Mouse (Mus musculus) left cerebral cortex, postnatal 25 days (tissue): ENCODE results near the gene Gstp2. TPM values are rescaled to one million over a fixed set of nuclear protein-coding genes. Genes with fewer than 3 reads are reported as not detected.

Experiments used
- DNase-seq, 2 experiments: peaks; one replicate each; pipeline ENCODE4 v3.0.0; 2022; ENCODE audit warnings: low spot score in 2 of 2, mixed read lengths in 1 of 2
- intact Hi-C: fragments of 180-260 bp; cut with DNase I; formaldehyde crosslinking; loops from one replicate; pipeline ENCODE4 v1.15.1; 2025
- total RNA-seq, 2 experiments: library from RNA; stranded (reverse); gene quantifications; 2 replicates each; pipeline ENCODE4 v1.2.3; 2021

Gstp2 gene
- total RNA-seq, 2 experiments from 2014 or later, result 30.7 to 33.1 TPM

DNA sequence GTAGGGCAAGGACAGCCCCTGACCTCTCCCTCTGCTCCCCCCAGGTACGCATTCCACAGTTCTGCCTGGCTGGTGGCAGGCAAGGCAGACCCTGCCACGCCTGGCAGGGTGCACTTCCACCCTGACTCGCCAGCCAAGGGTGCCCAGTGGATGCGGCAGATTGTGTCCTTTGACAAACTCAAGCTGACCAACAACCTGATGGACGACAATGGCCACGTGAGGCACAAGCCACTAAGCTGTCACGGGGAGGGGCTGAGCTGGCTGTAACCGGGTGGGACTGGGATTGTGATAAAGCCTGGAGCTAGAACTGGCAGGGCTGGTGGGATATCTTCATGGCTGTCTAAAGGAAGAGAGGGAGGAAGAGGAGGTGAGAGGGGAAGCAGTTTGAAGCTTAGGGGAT, 48.6 kb downstream of the Gstp2 start:
- intact Hi-C loops, result no loop called here
- no peak for DNase-seq

GRCm38 (mm10) chr19:3996747-3997146, 49.1 kb downstream of the Gstp2 start:
- intact Hi-C loops, result no loop called here
- DNase-seq, result no peak

GRCm38 (mm10) chr19:3996106-3996505, 49.7 kb downstream of the Gstp2 start:
- intact Hi-C loops, result no loop called here

GRCm38 (mm10) chr19:3995505-3995904, 50.3 kb downstream of the Gstp2 start:
- intact Hi-C loops, result no loop called here
- no peak for DNase-seq

More at GRCm38 (mm10) chr19:3996106-3996505, 49.7 kb downstream of the Gstp2 start:
- DNase-seq, result no peak

DNA sequence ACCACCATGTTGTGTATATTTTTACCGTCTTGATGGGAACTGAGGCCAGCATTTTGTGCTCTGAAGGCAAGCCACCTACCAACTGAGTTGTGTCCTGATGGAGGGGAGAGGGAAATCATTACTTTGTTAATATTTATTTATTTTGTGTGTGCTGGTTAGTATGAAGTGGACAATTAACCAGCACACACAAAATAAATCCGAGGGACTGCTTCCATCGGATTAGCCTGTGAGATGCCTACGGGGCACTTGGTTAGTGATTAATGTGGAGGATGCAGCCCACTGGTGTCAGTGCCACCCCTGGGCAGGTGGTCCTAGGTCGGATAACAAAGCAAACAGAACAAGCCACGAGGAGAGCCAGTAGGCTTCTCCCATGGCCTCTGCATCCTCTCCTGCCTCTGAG, 50.9 kb downstream of the Gstp2 start:
- DNase-seq, result no peak
- intact Hi-C loops, result no loop called here

- DNase-seq, result no peak
- intact Hi-C loops, result no loop called here
These were observed 53.4 kb downstream of the Gstp2 start, which contains the start of gene Tbx10 for GRCm38 (mm10) chr19:3992416-3992815. Gene Tbx10 (plus strand): TSS chr19:3992752.

- DNase-seq, result no peak
- intact Hi-C loops, result no loop called here
These were observed 53.9 kb downstream of the Gstp2 start for GRCm38 (mm10) chr19:3991966-3992365.

DNA sequence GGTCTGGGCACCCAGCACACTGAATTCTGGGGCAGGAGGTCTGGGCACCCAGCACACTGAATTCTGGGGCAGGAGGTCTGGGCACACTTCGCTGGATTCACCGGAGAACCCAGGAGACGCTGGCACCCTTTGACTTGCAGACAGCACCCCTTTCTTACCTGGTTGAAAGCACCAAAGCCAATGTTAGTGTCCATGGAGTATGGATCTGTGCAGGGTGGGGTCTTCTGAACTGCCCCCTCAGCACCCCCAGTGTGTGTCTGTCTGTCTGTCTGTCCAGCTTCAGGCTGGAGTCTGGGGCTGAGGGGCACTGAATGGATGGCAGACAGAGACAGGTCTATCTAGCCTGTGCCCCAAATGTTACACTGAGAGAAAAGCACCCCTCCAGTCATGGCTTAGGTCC, 54.3 kb downstream of the Gstp2 start:
- intact Hi-C loops, result no loop called here
- DNase-seq, result no peak

DNA sequence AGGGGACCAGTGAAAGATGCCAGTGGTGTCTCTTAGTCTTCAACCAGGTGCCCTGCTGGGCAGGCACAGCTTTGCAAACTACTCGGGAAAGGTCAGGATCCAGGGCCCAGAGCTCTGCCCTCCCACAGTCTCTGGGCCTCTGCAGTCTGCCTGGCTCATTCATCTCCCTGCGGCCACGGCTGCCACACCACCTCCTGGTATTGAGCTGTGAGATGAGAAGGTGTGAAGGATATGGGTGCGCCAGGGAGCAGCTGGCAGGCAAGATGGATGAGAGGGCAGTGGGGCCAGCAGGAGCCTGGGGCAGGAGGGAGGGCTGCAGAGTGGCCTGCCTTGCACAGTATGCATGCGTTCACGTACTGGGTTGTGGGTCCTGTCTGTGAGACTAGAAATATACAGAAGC, 55.0 kb downstream of the Gstp2 start:
- intact Hi-C loops, result no loop called here
- no peak for DNase-seq

Other genes starting within 250 kb of the Gstp2 start
- gene Chka, start 194.2 kb downstream of the Gstp2 start, total RNA-seq, result 10 to 100 TPM; 82.8 to 93.7 TPM
- gene Tcirg1, start 138.9 kb downstream of the Gstp2 start, total RNA-seq, result 10 to 100 TPM; 15.3 to 16.4 TPM
- gene Ndufs8, start 133.2 kb downstream of the Gstp2 start, total RNA-seq, result 100 to 1,000 TPM; 124 to 137 TPM
- 1 to 10 TPM; 2.2 to 2.4 TPM for gene Aldh3b1, start 116.2 kb downstream of the Gstp2 start, total RNA-seq
- gene Unc93b1, start 110.8 kb downstream of the Gstp2 start, total RNA-seq, result 10 to 100 TPM; 14.1 to 16.1 TPM
- gene Aldh3b3, start 87.4 kb downstream of the Gstp2 start, total RNA-seq, result under 1 TPM in 1 of 2 experiments, not detected in 1; 0.11 TPM
- 1 to 10 TPM; 1.7 to 2.1 TPM for gene Aldh3b2, start 73.7 kb downstream of the Gstp2 start, total RNA-seq
- gene Acy3, start 59.5 kb downstream of the Gstp2 start, total RNA-seq, result 1 to 10 TPM; 3.2 to 3.4 TPM
- not detected for gene Tbx10, start 53.3 kb downstream of the Gstp2 start, total RNA-seq
- gene Nudt8, start 45.4 kb downstream of the Gstp2 start, total RNA-seq, result 1 to 10 TPM; 7.0 to 7.3 TPM
- gene Gm49405, start 45.4 kb downstream of the Gstp2 start, total RNA-seq, result 1 to 10 TPM; 1.1 to 1.6 TPM
- gene Doc2g, start 42.7 kb downstream of the Gstp2 start, total RNA-seq, result 1 to 10 TPM; 4.4 to 5.1 TPM
- 100 to 1,000 TPM; 221 to 241 TPM for gene Ndufv1, start 33.2 kb downstream of the Gstp2 start, total RNA-seq
- gene Gstp1, start 8.0 kb downstream of the Gstp2 start, total RNA-seq, result 100 to 1,000 TPM; 266 to 294 TPM
- gene Gstp3, start 13.5 kb upstream of the Gstp2 start, total RNA-seq, result not detected
- not detected for gene Cabp2, start 35.6 kb upstream of the Gstp2 start, total RNA-seq
- 10 to 100 TPM; 31.8 to 35.3 TPM for gene Cdk2ap2, start 51.2 kb upstream of the Gstp2 start, total RNA-seq
- 100 to 1,000 TPM; 208 to 215 TPM for gene Pitpnm1, start 54.0 kb upstream of the Gstp2 start, total RNA-seq
- 100 to 1,000 TPM; 116 to 118 TPM for gene Aip, start 79.8 kb upstream of the Gstp2 start, total RNA-seq
- gene Gpr152, start 93.8 kb upstream of the Gstp2 start, total RNA-seq, result not detected
- not detected for gene Cabp4, start 98.0 kb upstream of the Gstp2 start, total RNA-seq
- 10 to 100 TPM; 75.6 to 82.8 TPM for gene Coro1b, start 102.6 kb upstream of the Gstp2 start, total RNA-seq
- 1 to 10 TPM; 1.1 to 2.0 TPM for gene Ptprcap, start 107.6 kb upstream of the Gstp2 start, total RNA-seq
- gene Rps6kb2, start 117.3 kb upstream of the Gstp2 start, total RNA-seq, result 10 to 100 TPM; 28.5 to 32.0 TPM
- 1 to 10 TPM; 6.6 to 8.7 TPM for gene Carns1, start 129.5 kb upstream of the Gstp2 start, total RNA-seq
- gene Tbc1d10c, start 145.3 kb upstream of the Gstp2 start, total RNA-seq, result 1 to 10 TPM; 1.3 to 2.0 TPM
- 100 to 1,000 TPM; 318 to 320 TPM for gene Ppp1ca, start 146.0 kb upstream of the Gstp2 start, total RNA-seq
- gene Rad9a, start 155.6 kb upstream of the Gstp2 start, total RNA-seq, result 1 to 10 TPM; 6.9 to 8.0 TPM
- 1 to 10 TPM in 1 of 2 experiments, under 1 TPM in 1; 0.96 to 1.2 TPM for gene Clcf1, start 168.2 kb upstream of the Gstp2 start, total RNA-seq
- not detected for gene AC109138.7, start 168.3 kb upstream of the Gstp2 start, total RNA-seq
- 10 to 100 TPM; 14.0 to 18.6 TPM for gene Pold4, start 185.9 kb upstream of the Gstp2 start, total RNA-seq
- 10 to 100 TPM; 52.3 to 58.2 TPM for gene Ssh3, start 223.2 kb upstream of the Gstp2 start, total RNA-seq
- 10 to 100 TPM; 70.0 to 76.6 TPM for gene Ankrd13d, start 237.1 kb upstream of the Gstp2 start, total RNA-seq